Mouse (Mus musculus) olfactory bulb, adult 2 months (tissue): ENCODE results near the gene Plekhb1.

Source experiments
- CTCF ChIP-seq: fragments of 200-500 bp; IDR thresholded peaks from 2 replicates; pipeline ENCODE4 v1.5.1; 2012; ENCODE audit warnings: low read depth, mild to moderate bottlenecking, low read length, moderate library complexity; ENCODE audit not compliant: insufficient read depth
- POLR2A ChIP-seq: fragments of 200-500 bp; IDR thresholded peaks from 2 replicates; pipeline ENCODE4 v1.6.1; 2012; ENCODE audit warnings: mild to moderate bottlenecking, low read depth, low read length, moderate library complexity; ENCODE audit not compliant: insufficient read depth

GRCm38 (mm10) chr7:100624538-100624937 lies 37.7 kb downstream of the Plekhb1 start:
- no peak for TF ChIP-seq CTCF
- no peak for TF ChIP-seq POLR2A
